ENCODE assay signal across 11 mouse cellular contexts in genomic region chr10:70655828-70656227, GRCm38 (mm10). TPM values are rescaled to one million over a fixed set of nuclear protein-coding genes. Genes with fewer than 3 reads are reported as not detected.
DNase-seq lines count a peak whose midpoint lies in the region; ATAC-seq and TF ChIP-seq lines count a peak whose summit lies in the region.
"Had no signal": no experiment of that assay in that cellular context is flagged by ENCODE, and none has a peak within 500 bp of the region (broad histone marks: within the 10 kb centered on the region; RNA-seq: fewer than 3 reads in every experiment).

TSS of gene Phyhipl (minus strand) at chr10:70655965.

- H3K4me1 ChIP-seq in hindbrain, embryonic 13.5 days (replicated peaks) = peaks cover 34% of the 10 kb centered on the region
- peaks cover 11% of the 10 kb centered on the region for H3K4me1 ChIP-seq in midbrain, embryonic 16.5 days (ENCODE audit: control insufficient read depth, insufficient read depth, low read length)
- H3K4me1 ChIP-seq: heart, embryonic 15.5 days; liver, embryonic 13.5 days had no signal

- no peaks in the 10 kb centered on the region for H3K27me3 ChIP-seq in hindbrain, embryonic 13.5 days
- no peaks in the 10 kb centered on the region for H3K27me3 ChIP-seq in midbrain, embryonic 16.5 days (ENCODE audit: control insufficient read depth, insufficient read depth, low read depth, low read length)
- H3K27me3 ChIP-seq: heart, embryonic 15.5 days; liver, embryonic 13.5 days had no signal

- WGBS in hindbrain, embryonic 13.5 days = 35% methylated on average over 7 of the region's 7 CpGs
- WGBS in midbrain, embryonic 16.5 days = 60% methylated on average over 7 of the region's 7 CpGs

- no peaks in the 10 kb centered on the region for H3K9me3 ChIP-seq in hindbrain, embryonic 13.5 days
- H3K9me3 ChIP-seq in midbrain, embryonic 16.5 days (replicated peaks; ENCODE audit: control insufficient read depth, low read length, poor library complexity, severe bottlenecking) = no peaks in the 10 kb centered on the region
- H3K9me3 ChIP-seq: heart, embryonic 15.5 days had no signal

- DNase-seq in layer of hippocampus, adult 2 months (ENCODE audit: low spot score in 2 of 2) = no peak
- no peak for DNase-seq in layer of hippocampus, adult 9-10 months (ENCODE audit: low spot score)
- peak; percentile 38 to 57 for DNase-seq in kidney, postnatal 4 days
- DNase-seq in adrenal gland, adult 18-20 months (ENCODE audit: low spot score in 2 of 2) = no peak
- DNase-seq in gastrocnemius, postnatal 10 days = no peak
- DNase-seq: cerebellum, adult 11-12 months; liver, embryonic 13.5 days had no signal

- H3K27ac ChIP-seq in layer of hippocampus, adult 2 months = no peak within 1 kb of the TSS
- no peak within 1 kb of the TSS for H3K27ac ChIP-seq in hindbrain, embryonic 13.5 days
- H3K27ac ChIP-seq in midbrain, embryonic 16.5 days (ENCODE audit: low read length) = no peak within 1 kb of the TSS
- H3K27ac ChIP-seq: heart, embryonic 15.5 days; liver, embryonic 13.5 days had no signal

- no peak for ATAC-seq in hindbrain, embryonic 13.5 days (ENCODE audit: low FRiP score)
- no peak for ATAC-seq in midbrain, embryonic 16.5 days
- no peak for ATAC-seq in megakaryocyte-erythroid progenitor cell, adult 5-6 weeks (replicated peaks; ENCODE audit: low FRiP score, low TSS enrichment, poor library complexity, severe bottlenecking)

- no peak within 1 kb of the TSS for H3K4me3 ChIP-seq in layer of hippocampus, adult 2 months
- no peak within 1 kb of the TSS for H3K4me3 ChIP-seq in hindbrain, embryonic 13.5 days
- H3K4me3 ChIP-seq in midbrain, embryonic 16.5 days (ENCODE audit: low read depth, low read length) = no peak within 1 kb of the TSS
- H3K4me3 ChIP-seq: heart, embryonic 15.5 days; liver, embryonic 13.5 days had no signal

- H3K36me3 ChIP-seq in hindbrain, embryonic 13.5 days = no peaks in the 10 kb centered on the region
- H3K36me3 ChIP-seq in midbrain, embryonic 16.5 days (ENCODE audit: control insufficient read depth, insufficient read depth, low read length) = no peaks in the 10 kb centered on the region
- H3K36me3 ChIP-seq: heart, embryonic 15.5 days; liver, embryonic 13.5 days had no signal

- TF ChIP-seq CTCF in layer of hippocampus, adult 2 months (conservative IDR thresholded peaks at IDR 0.05) = no peak

- H3K4me2 ChIP-seq in hindbrain, embryonic 13.5 days = no peak within 1 kb of the TSS
- H3K4me2 ChIP-seq in midbrain, embryonic 16.5 days (ENCODE audit: low read length) = no peak within 1 kb of the TSS
- H3K4me2 ChIP-seq: heart, embryonic 15.5 days; liver, embryonic 13.5 days had no signal

- no peak within 1 kb of the TSS for H3K9ac ChIP-seq in hindbrain, embryonic 13.5 days
- H3K9ac ChIP-seq in midbrain, embryonic 16.5 days (ENCODE audit: low read depth, low read length) = no peak within 1 kb of the TSS
- H3K9ac ChIP-seq: heart, embryonic 15.5 days; liver, embryonic 13.5 days had no signal

RNA-seq across cellular contexts. Expression of gene Phyhipl, which starts in this region (rescaled TPM):
- total RNA-seq in layer of hippocampus, adult 2 months (2021) = 100 to 1,000 TPM; 185 to 189 TPM
- 252 and 264 TPM in 2 replicates for polyA plus RNA-seq in hindbrain, embryonic 13.5 days (2015; fragmentation: Nextera tagmentation; extraction: Ambion mirVana)
- polyA plus RNA-seq in midbrain, embryonic 16.5 days (2015; fragmentation: Nextera tagmentation; extraction: Ambion mirVana) = 292 and 327 TPM in 2 replicates
- 1 to 10 TPM; 4.3 to 5.1 TPM for total RNA-seq in adrenal gland, adult 18-20 months (2021)
- not detected in 2 replicates for total RNA-seq in megakaryocyte-erythroid progenitor cell, adult 5-6 weeks (2014; fragmentation: Nextera tagmentation)
- not detected in 2 replicates for total RNA-seq in megakaryocyte-erythroid progenitor cell, adult 5-6 weeks (2017)
- total RNA-seq in gastrocnemius, postnatal 10 days (2021) = under 1 TPM; 0.31 to 0.65 TPM

Comparison
In these comparisons a context has a peak if more than half of its experiments do, and no peak if none do; other contexts are left out.
1. RNA of gene Phyhipl (total RNA-seq): 185 to 189 TPM in layer of hippocampus, adult 2 months; 4.3 to 5.1 TPM in adrenal gland, adult 18-20 months, 0.31 to 0.65 TPM in gastrocnemius, postnatal 10 days and not detected in megakaryocyte-erythroid progenitor cell, adult 5-6 weeks; every median in the first group is over 10 times any median in the second.
2. DNase-seq: peak in kidney, postnatal 4 days (2 of 2); none in layer of hippocampus, adult 2 months (0 of 2), layer of hippocampus, adult 9-10 months (single experiment), adrenal gland, adult 18-20 months (0 of 2) and gastrocnemius, postnatal 10 days (single experiment).